Mouse (Mus musculus): Measurements from ENCODE around the gene Sorl1.

DNA sequence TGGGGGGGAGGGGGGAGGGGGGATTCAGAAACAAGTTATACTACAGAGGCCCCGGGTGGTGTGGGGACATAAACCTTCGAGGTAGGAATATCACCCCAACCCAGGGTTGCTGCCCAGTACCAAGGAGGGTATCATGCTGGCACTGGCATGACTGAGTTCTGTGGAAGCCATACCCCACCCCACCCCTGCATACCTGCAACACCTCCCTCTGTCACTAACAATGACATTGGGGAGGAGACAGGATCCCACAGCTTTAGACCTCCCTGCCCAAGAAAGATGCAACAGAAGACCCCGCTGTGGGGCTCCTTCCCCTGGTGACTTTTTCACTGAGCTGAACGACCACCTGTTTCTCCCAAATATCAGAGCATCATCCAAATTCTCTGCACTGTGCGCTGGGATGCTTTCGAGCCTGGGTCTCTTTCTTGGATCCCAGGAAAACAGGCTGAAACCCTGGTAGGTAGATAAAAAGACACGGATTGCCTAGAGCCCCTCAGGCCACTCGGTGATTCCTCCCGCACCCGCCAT lies 189.2 kb downstream of the Sorl1 start:
- TF ChIP-seq CTCF (IDR thresholded peaks at IDR 0.05; ENCODE audit: low read depth) (no peak), EP300 (optimal IDR thresholded peaks at IDR 0.05) (no peak)

Measured in stomach, postnatal 0 days (tissue).